Mouse (Mus musculus): ENCODE measurements around the gene Kif3c. TPM values are rescaled to one million over a fixed set of nuclear protein-coding genes. Genes with fewer than 3 reads are reported as not detected.
A peak's percentile ranks its signal among the peaks of the same experiment; 100 is the strongest.

The Kif3c gene
- polyA plus RNA-seq, 1 experiment from 2014 or later = 14.1 TPM

DNA sequence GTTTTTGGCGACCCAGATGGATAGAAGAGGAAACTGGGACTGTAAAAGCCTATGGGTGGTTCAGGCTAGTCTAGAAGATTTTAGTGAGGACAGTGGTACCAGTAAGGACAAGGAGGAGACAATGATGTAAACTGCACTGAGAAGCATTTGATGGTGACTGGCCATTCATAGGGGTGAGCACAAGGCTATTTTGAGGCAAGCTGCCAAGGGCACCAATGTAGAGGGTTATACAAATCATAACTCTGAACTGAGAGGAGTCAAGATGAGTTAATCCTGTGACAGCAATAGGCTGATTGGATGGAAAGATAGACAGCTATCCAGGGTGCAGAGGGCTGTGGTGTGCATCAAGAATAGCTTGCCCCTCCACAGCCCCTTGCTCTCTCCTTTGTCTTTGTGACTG lies 19.9 kb downstream of the Kif3c start:
- no peak for TF ChIP-seq CTCF (IDR thresholded peaks at IDR 0.05; ENCODE audit: low read depth)
- Histone ChIP-seq H3K4me2 (no peak overlapping the region), H3K27ac (ENCODE audit: low read depth) (no peak overlapping the region), H3K4me1 (ENCODE audit: insufficient read depth) (no peaks in the 10 kb centered on the region), H3K4me3 (ENCODE audit: low read depth, low read length) (no peak overlapping the region), H3K9me3 (ENCODE audit: low read depth, low read length) (no peaks in the 10 kb centered on the region), H3K36me3 (ENCODE audit: insufficient read depth) (peaks cover 33% of the 10 kb centered on the region), H3K9ac (no peak overlapping the region), H3K27me3 (ENCODE audit: insufficient read depth, low read length) (no peaks in the 10 kb centered on the region)
- no peak for DNase-seq
- 69% methylated on average over 1 of the region's 1 CpGs for WGBS
- ATAC-seq (ENCODE audit: insufficient read depth) = no peak

DNA sequence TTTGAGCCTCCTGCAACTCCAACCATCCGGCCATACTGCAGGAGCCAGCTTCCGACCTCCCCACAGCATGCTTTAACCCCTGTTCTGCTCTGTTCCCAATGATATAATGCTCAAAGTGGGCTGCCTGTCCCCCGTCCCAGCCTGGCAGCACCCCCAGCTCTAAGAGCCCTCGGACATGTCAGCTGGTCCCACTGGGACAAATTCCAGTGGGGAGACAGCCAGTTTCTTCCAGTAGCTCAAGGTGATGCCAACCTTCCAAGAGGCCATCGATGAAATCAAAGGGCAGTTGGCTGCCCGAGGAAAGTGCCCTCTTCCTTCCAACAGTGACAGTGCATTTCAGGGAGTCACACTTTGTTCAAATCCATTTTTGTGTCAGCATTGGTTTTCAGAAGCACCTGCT lies 20.3 kb downstream of the Kif3c start:
- Histone ChIP-seq H3K4me3 (ENCODE audit: low read depth, low read length) (no peak overlapping the region), H3K9me3 (ENCODE audit: low read depth, low read length) (no peaks in the 10 kb centered on the region), H3K9ac (no peak overlapping the region), H3K27me3 (ENCODE audit: insufficient read depth, low read length) (no peaks in the 10 kb centered on the region), H3K27ac (ENCODE audit: low read depth) (no peak overlapping the region), H3K4me1 (ENCODE audit: insufficient read depth) (no peaks in the 10 kb centered on the region), H3K4me2 (no peak overlapping the region), H3K36me3 (ENCODE audit: insufficient read depth) (peaks cover 31% of the 10 kb centered on the region)
- DNase-seq (no peak), ATAC-seq (ENCODE audit: insufficient read depth) (no peak)
- no peak for TF ChIP-seq CTCF (IDR thresholded peaks at IDR 0.05; ENCODE audit: low read depth)
- 81% methylated on average over 6 of the region's 6 CpGs for WGBS

DNA sequence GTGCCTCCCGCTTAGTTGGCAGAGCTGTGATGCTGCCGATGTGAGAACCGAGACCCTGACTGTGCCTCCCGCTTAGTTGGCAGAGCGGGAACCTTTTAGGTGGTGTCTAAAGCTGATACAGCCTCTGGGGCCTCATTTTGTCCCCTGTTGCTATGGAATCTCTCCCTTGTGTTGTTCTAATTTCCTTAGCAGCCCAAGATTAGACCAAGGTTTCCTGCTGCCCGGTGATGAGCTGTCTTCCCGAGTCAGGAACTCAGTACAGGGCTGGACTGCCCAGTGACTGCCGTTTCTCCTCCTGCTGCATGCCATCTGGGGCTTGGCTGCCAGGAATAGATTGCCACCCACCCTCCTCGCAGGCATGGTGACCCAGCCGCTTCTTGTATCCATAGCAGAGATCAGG lies 21.0 kb downstream of the Kif3c start:
- TF ChIP-seq CTCF (IDR thresholded peaks at IDR 0.05; ENCODE audit: low read depth) = no peak
- Histone ChIP-seq H3K36me3 (ENCODE audit: insufficient read depth) (peaks cover 29% of the 10 kb centered on the region), H3K27me3 (ENCODE audit: insufficient read depth, low read length) (no peaks in the 10 kb centered on the region), H3K9me3 (ENCODE audit: low read depth, low read length) (no peaks in the 10 kb centered on the region), H3K9ac (no peak overlapping the region), H3K4me3 (ENCODE audit: low read depth, low read length) (no peak overlapping the region), H3K4me1 (ENCODE audit: insufficient read depth) (no peaks in the 10 kb centered on the region), H3K27ac (ENCODE audit: low read depth) (no peak overlapping the region), H3K4me2 (no peak overlapping the region)
- ATAC-seq (ENCODE audit: insufficient read depth) (no peak), DNase-seq (no peak)
- WGBS = 82% methylated on average over 10 of the region's 10 CpGs

DNA sequence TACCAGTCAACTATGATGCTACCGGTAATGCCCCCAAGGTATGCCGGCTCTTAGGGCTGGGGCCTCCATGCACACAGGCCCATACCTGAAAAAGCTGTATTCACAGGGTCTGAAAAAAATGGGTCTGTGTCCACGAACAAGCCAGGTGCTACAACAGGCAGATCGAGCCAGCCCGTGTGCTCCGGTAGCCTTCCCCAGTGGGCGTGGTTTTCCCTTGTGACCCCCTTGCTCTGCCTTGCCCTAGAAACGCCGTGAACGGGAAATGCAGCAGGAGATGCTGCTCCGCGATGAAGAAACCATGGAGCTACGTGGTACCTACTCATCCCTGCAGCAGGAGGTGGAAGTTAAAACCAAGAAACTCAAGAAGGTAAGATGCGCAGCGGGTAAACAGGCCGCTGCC lies 23.0 kb downstream of the Kif3c start:
- ATAC-seq (ENCODE audit: insufficient read depth) = no peak
- Histone ChIP-seq H3K27ac (ENCODE audit: low read depth) (no peak overlapping the region), H3K4me1 (ENCODE audit: insufficient read depth) (no peaks in the 10 kb centered on the region), H3K9ac (no peak overlapping the region), H3K36me3 (ENCODE audit: insufficient read depth) (peaks cover 25% of the 10 kb centered on the region), H3K9me3 (ENCODE audit: low read depth, low read length) (no peaks in the 10 kb centered on the region), H3K4me3 (ENCODE audit: low read depth, low read length) (no peak overlapping the region), H3K4me2 (no peak overlapping the region), H3K27me3 (ENCODE audit: insufficient read depth, low read length) (no peaks in the 10 kb centered on the region)
- DNase-seq = no peak
- WGBS = 93% methylated on average over 16 of the region's 16 CpGs
- no peak for TF ChIP-seq CTCF (IDR thresholded peaks at IDR 0.05; ENCODE audit: low read depth)

DNA sequence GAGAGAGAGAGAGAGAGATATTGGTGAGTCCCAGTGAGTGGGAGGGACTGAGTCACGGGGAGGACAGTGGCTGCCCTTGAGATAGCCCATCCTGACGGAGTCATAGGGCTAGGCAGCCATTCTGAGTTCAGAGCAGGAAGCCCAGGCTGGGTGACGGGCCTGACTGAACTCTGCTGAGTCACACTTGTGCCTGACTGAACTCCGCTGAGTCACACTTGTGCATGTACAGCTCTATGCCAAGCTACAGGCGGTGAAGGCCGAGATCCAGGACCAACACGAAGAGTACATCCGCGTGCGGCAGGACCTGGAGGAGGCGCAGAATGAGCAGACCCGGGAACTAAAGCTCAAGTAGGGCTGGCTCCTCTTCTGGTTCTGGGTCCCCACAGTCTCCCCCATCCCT lies 24.5 kb downstream of the Kif3c start:
- no peak for DNase-seq
- H3K27me3 ChIP-seq (ENCODE audit: insufficient read depth, low read length) = no peaks in the 10 kb centered on the region
- H3K4me2 ChIP-seq = no peak overlapping the region
- no peak overlapping the region for H3K9ac ChIP-seq
- TF ChIP-seq CTCF (IDR thresholded peaks at IDR 0.05; ENCODE audit: low read depth) = no peak
- no peaks in the 10 kb centered on the region for H3K9me3 ChIP-seq (ENCODE audit: low read depth, low read length)
- no peak overlapping the region for H3K4me3 ChIP-seq (ENCODE audit: low read depth, low read length)
- 0 out of 2 replicates have a peak, but pooled peaks have one; percentile 12 for ATAC-seq (ENCODE audit: insufficient read depth)
- H3K36me3 ChIP-seq (ENCODE audit: insufficient read depth) = peaks cover 31% of the 10 kb centered on the region
- H3K27ac ChIP-seq (ENCODE audit: low read depth) = no peak overlapping the region
- H3K4me1 ChIP-seq (ENCODE audit: insufficient read depth) = no peaks in the 10 kb centered on the region
- 91% methylated on average over 12 of the region's 12 CpGs for WGBS

DNA sequence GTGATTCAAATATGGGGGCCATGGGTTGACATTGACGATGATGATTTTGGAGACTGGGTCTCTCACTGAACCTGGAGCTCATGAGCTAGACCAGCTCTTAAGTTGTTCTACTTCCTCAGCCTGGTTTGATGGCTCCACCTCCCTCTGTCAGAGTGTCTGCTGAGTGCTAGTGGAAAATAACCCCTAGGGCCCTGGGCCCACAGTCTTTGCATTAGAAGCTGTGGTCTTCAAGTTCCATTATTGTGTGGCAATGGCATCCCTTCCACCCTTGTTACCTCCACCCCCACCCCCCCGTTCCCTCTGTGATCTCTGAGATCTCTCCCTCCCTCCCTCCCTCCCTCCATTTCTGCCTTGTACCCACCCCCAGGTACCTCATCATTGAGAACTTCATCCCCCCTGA lies 25.1 kb downstream of the Kif3c start:
- Histone ChIP-seq H3K4me3 (ENCODE audit: low read depth, low read length) (no peak overlapping the region), H3K9me3 (ENCODE audit: low read depth, low read length) (no peaks in the 10 kb centered on the region), H3K27ac (ENCODE audit: low read depth) (no peak overlapping the region), H3K36me3 (ENCODE audit: insufficient read depth) (peaks cover 33% of the 10 kb centered on the region), H3K4me2 (no peak overlapping the region), H3K4me1 (ENCODE audit: insufficient read depth) (no peaks in the 10 kb centered on the region), H3K27me3 (ENCODE audit: insufficient read depth, low read length) (no peaks in the 10 kb centered on the region), H3K9ac (no peak overlapping the region)
- 87% methylated on average over 2 of the region's 2 CpGs for WGBS
- DNase-seq (no peak), ATAC-seq (ENCODE audit: insufficient read depth) (no peak; the same call in 1 of the 2 replicates)
- no peak for TF ChIP-seq CTCF (IDR thresholded peaks at IDR 0.05; ENCODE audit: low read depth)

DNA sequence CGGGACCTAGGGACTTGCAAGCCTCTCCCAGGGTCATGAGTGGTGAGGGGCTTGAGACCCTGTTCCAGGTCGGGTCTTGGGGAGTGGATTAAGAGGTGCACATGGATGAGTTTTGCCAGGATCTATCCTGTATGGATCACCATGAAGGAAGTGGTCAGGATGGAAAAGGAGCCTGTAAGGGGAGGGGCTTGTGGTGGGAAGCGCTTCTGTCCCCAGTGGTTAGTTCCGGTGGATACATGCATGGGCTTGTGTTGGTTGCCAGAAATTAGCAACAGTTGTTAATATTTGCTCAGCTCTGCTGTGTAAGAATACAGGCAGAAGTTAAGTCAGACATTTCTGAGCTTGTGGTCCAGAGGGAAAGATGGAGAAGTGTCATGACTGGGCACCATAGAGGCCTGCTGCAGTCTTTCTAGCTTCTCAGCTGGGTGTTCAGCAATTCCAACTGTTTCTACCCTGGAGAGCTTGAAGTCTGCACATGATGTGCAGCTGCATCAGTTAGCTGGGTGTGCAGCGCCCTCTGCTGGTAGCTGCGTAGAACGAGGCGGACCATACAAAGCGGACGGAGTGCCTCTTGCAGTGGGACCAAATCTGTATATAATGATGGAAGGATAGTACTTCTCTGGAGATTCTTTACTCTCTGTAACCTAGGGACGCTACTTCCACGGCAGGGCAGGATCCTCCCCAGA lies 25.8 kb downstream of the Kif3c start:
- H3K27me3 ChIP-seq (ENCODE audit: insufficient read depth, low read length) = no peaks in the 10 kb centered on the region
- TF ChIP-seq CTCF (IDR thresholded peaks at IDR 0.05; ENCODE audit: low read depth) = peak; percentile 94
- ATAC-seq (ENCODE audit: insufficient read depth) (peak; percentile 71), DNase-seq (peak; percentile 92)
- no peak overlapping the region for H3K27ac ChIP-seq (ENCODE audit: low read depth)
- H3K4me2 ChIP-seq = no peak overlapping the region
- H3K9me3 ChIP-seq (ENCODE audit: low read depth, low read length) = no peaks in the 10 kb centered on the region
- H3K4me1 ChIP-seq (ENCODE audit: insufficient read depth) = no peaks in the 10 kb centered on the region
- H3K9ac ChIP-seq = no peak overlapping the region
- 34% methylated on average over 12 of the region's 12 CpGs for WGBS
- no peak overlapping the region for H3K4me3 ChIP-seq (ENCODE audit: low read depth, low read length)
- H3K36me3 ChIP-seq (ENCODE audit: insufficient read depth) = peaks cover 35% of the 10 kb centered on the region
